Mouse (Mus musculus): ENCODE results near the gene Rab6b. TPM values are rescaled to one million over a fixed set of nuclear protein-coding genes. Genes with fewer than 3 reads are reported as not detected.
A peak's percentile ranks its signal among the peaks of the same experiment; 100 is the strongest.

Rab6b gene
- polyA plus RNA-seq, 1 experiment from 2014 or later, result 86.2 TPM

GRCm38 (mm10) chr9:103109911-103110310 lies 1.7 kb upstream of the Rab6b start:
- ATAC-seq (ENCODE audit: low read depth), result no peak
- H3K27me3 ChIP-seq, result peaks cover 8% of the 10 kb centered on the region; the same call in 1 of the 2 replicates
- H3K36me3 ChIP-seq, result no peaks in the 10 kb centered on the region
- no peak overlapping the region for H3K9ac ChIP-seq
- H3K4me3 ChIP-seq, result no peak overlapping the region
- H3K4me2 ChIP-seq, result peak overlapping the region; percentile 63
- H3K4me1 ChIP-seq (replicated peaks), result peaks cover 49% of the 10 kb centered on the region
- H3K9me3 ChIP-seq, result no peaks in the 10 kb centered on the region
- no peak overlapping the region for H3K27ac ChIP-seq (replicated peaks)
- WGBS, result 77% methylated on average over 2 of the region's 2 CpGs

GRCm38 (mm10) chr9:103110727-103111501 lies 673 bp upstream of the Rab6b start:
- peak overlapping the region; percentile 92 for H3K9ac ChIP-seq
- peak overlapping the region; percentile 78 for H3K4me2 ChIP-seq
- H3K9me3 ChIP-seq, result no peaks in the 10 kb centered on the region
- 16% methylated on average over 18 of the region's 18 CpGs for WGBS
- peak overlapping the region; percentile 81 for H3K4me3 ChIP-seq
- peaks cover 59% of the 10 kb centered on the region for H3K4me1 ChIP-seq (replicated peaks)
- no peaks in the 10 kb centered on the region for H3K36me3 ChIP-seq
- H3K27ac ChIP-seq (replicated peaks), result peak overlapping the region; percentile 96
- H3K27me3 ChIP-seq, result peaks cover 8% of the 10 kb centered on the region; the same call in 1 of the 2 replicates
- ATAC-seq (ENCODE audit: low read depth), result peak; percentile 14; the same call in 1 of the 2 replicates

- Histone ChIP-seq H3K9ac (peak overlapping the region; percentile 92), H3K36me3 (peaks cover 10% of the 10 kb centered on the region; the same call in 1 of the 2 replicates), H3K4me1 (replicated peaks) (peaks cover 76% of the 10 kb centered on the region), H3K27me3 (peaks cover 8% of the 10 kb centered on the region; the same call in 1 of the 2 replicates), H3K27ac (replicated peaks) (peak overlapping the region; percentile 96), H3K4me2 (peak overlapping the region; percentile 78), H3K4me3 (peak overlapping the region; percentile 81), H3K9me3 (no peaks in the 10 kb centered on the region)
- WGBS, result under 1% methylated on average over 35 of the region's 35 CpGs
- peak; percentile 46 for ATAC-seq (ENCODE audit: low read depth)
Measured at GRCm38 (mm10) chr9:103112471-103113271, 1.1 kb downstream of the Rab6b start.

GRCm38 (mm10) chr9:103113351-103113750 lies 1.8 kb downstream of the Rab6b start:
- peak overlapping the region; percentile 92 for H3K9ac ChIP-seq
- ATAC-seq (ENCODE audit: low read depth), result no peak; the same call in 1 of the 2 replicates
- 33% methylated on average over 10 of the region's 11 CpGs for WGBS
- peaks cover 82% of the 10 kb centered on the region for H3K4me1 ChIP-seq (replicated peaks)
- peak overlapping the region; percentile 78 for H3K4me2 ChIP-seq
- peak overlapping the region; percentile 81 for H3K4me3 ChIP-seq
- H3K27ac ChIP-seq (replicated peaks), result peak overlapping the region; percentile 96
- H3K9me3 ChIP-seq, result no peaks in the 10 kb centered on the region
- peaks cover 10% of the 10 kb centered on the region; the same call in 1 of the 2 replicates for H3K36me3 ChIP-seq
- peaks cover 8% of the 10 kb centered on the region; the same call in 1 of the 2 replicates for H3K27me3 ChIP-seq

GRCm38 (mm10) chr9:103114326-103114725 lies 2.7 kb downstream of the Rab6b start:
- Histone ChIP-seq H3K27ac (replicated peaks) (0 out of 2 replicates have a peak overlapping the region, but pooled peaks have one; percentile 24), H3K9me3 (no peaks in the 10 kb centered on the region), H3K36me3 (peaks cover 10% of the 10 kb centered on the region; the same call in 1 of the 2 replicates), H3K4me1 (replicated peaks) (peaks cover 88% of the 10 kb centered on the region), H3K4me2 (peak overlapping the region; percentile 78), H3K9ac (peak overlapping the region; percentile 59), H3K4me3 (peak overlapping the region; percentile 81; the same call in 1 of the 2 replicates), H3K27me3 (peaks cover 8% of the 10 kb centered on the region; the same call in 1 of the 2 replicates)
- 69% methylated on average over 8 of the region's 8 CpGs for WGBS
- no peak for ATAC-seq (ENCODE audit: low read depth)

- 91% methylated on average over 13 of the region's 13 CpGs for WGBS
- Histone ChIP-seq H3K4me2 (peak overlapping the region; percentile 78), H3K9me3 (no peaks in the 10 kb centered on the region), H3K9ac (peak overlapping the region; percentile 59), H3K4me3 (no peak overlapping the region; the same call in 1 of the 2 replicates), H3K27me3 (peaks cover 6% of the 10 kb centered on the region; the same call in 1 of the 2 replicates), H3K4me1 (replicated peaks) (peaks cover 88% of the 10 kb centered on the region), H3K27ac (replicated peaks) (peak overlapping the region; percentile 24; the same call in 1 of the 2 replicates), H3K36me3 (peaks cover 10% of the 10 kb centered on the region; the same call in 1 of the 2 replicates)
- ATAC-seq (ENCODE audit: low read depth), result no peak
Measured at GRCm38 (mm10) chr9:103114901-103115300, 3.3 kb downstream of the Rab6b start.

- ATAC-seq (ENCODE audit: low read depth), result no peak
- no peak overlapping the region for H3K4me3 ChIP-seq
- no peaks in the 10 kb centered on the region for H3K9me3 ChIP-seq
- no peaks in the 10 kb centered on the region for H3K27me3 ChIP-seq
- H3K36me3 ChIP-seq, result peaks cover 10% of the 10 kb centered on the region; the same call in 1 of the 2 replicates
- peaks cover 92% of the 10 kb centered on the region for H3K4me1 ChIP-seq (replicated peaks)
- peak overlapping the region; percentile 67 for H3K27ac ChIP-seq (replicated peaks)
- WGBS, result 78% methylated on average over 4 of the region's 4 CpGs
- H3K9ac ChIP-seq, result no peak overlapping the region
- no peak overlapping the region for H3K4me2 ChIP-seq
Measured at GRCm38 (mm10) chr9:103116941-103117340, 5.4 kb downstream of the Rab6b start.

- Histone ChIP-seq H3K4me2 (no peak overlapping the region; the same call in 1 of the 2 replicates), H3K36me3 (peaks cover 10% of the 10 kb centered on the region; the same call in 1 of the 2 replicates), H3K4me3 (no peak overlapping the region), H3K9me3 (no peaks in the 10 kb centered on the region), H3K9ac (no peak overlapping the region), H3K27me3 (no peaks in the 10 kb centered on the region), H3K4me1 (replicated peaks) (peaks cover 89% of the 10 kb centered on the region), H3K27ac (replicated peaks) (peak overlapping the region; percentile 67)
- ATAC-seq (ENCODE audit: low read depth), result no peak
- WGBS, result 14% methylated on average over 5 of the region's 5 CpGs
Measured at GRCm38 (mm10) chr9:103117495-103117894, 5.9 kb downstream of the Rab6b start.

GRCm38 (mm10) chr9:103117951-103118350 lies 6.4 kb downstream of the Rab6b start:
- Histone ChIP-seq H3K27me3 (no peaks in the 10 kb centered on the region), H3K4me3 (no peak overlapping the region), H3K4me2 (no peak overlapping the region), H3K36me3 (peaks cover 10% of the 10 kb centered on the region; the same call in 1 of the 2 replicates), H3K9ac (no peak overlapping the region), H3K4me1 (replicated peaks) (peaks cover 85% of the 10 kb centered on the region), H3K9me3 (no peaks in the 10 kb centered on the region), H3K27ac (replicated peaks) (0 out of 2 replicates have a peak overlapping the region, but pooled peaks have one; percentile 67)
- ATAC-seq (ENCODE audit: low read depth), result no peak
- WGBS, result 77% methylated on average over 8 of the region's 8 CpGs

- WGBS, result 88% methylated on average over 5 of the region's 5 CpGs
Measured at GRCm38 (mm10) chr9:103118651-103119275, 7.2 kb downstream of the Rab6b start.

GRCm38 (mm10) chr9:103119781-103120180 lies 8.2 kb downstream of the Rab6b start:
- WGBS, result 75% methylated on average over 9 of the region's 9 CpGs
- Histone ChIP-seq H3K27ac (replicated peaks) (peak overlapping the region; percentile 54; the same call in 1 of the 2 replicates), H3K4me2 (no peak overlapping the region), H3K4me3 (no peak overlapping the region), H3K36me3 (peaks cover 13% of the 10 kb centered on the region; the same call in 1 of the 2 replicates), H3K9ac (0 out of 2 replicates have a peak overlapping the region, but pooled peaks have one; percentile 17), H3K4me1 (replicated peaks) (peaks cover 66% of the 10 kb centered on the region), H3K27me3 (no peaks in the 10 kb centered on the region), H3K9me3 (no peaks in the 10 kb centered on the region)
- ATAC-seq (ENCODE audit: low read depth), result no peak

More at GRCm38 (mm10) chr9:103118651-103119275, 7.2 kb downstream of the Rab6b start:
- ATAC-seq (ENCODE audit: low read depth), result no peak
- Histone ChIP-seq H3K27ac (replicated peaks) (peak overlapping the region; percentile 54; the same call in 1 of the 2 replicates), H3K4me2 (no peak overlapping the region), H3K36me3 (peaks cover 10% of the 10 kb centered on the region; the same call in 1 of the 2 replicates), H3K4me3 (no peak overlapping the region), H3K9me3 (no peaks in the 10 kb centered on the region), H3K9ac (0 out of 2 replicates have a peak overlapping the region, but pooled peaks have one; percentile 17), H3K4me1 (replicated peaks) (peaks cover 76% of the 10 kb centered on the region), H3K27me3 (no peaks in the 10 kb centered on the region)
